Mouse (Mus musculus): ENCODE data around the gene Myo19.

- TF ChIP-seq CTCF (IDR thresholded peaks at IDR 0.05; ENCODE audit: control insufficient read depth, insufficient read depth, insufficient replicate concordance, low read depth, low read length) (no peak), POLR2A (IDR thresholded peaks at IDR 0.05; ENCODE audit: control insufficient read depth, low read depth, low read length) (no peak)
Measured at GRCm38 (mm10) chr11:84879007-84879771, 759 bp upstream of the Myo19 start.
